Mouse (Mus musculus) forebrain, embryonic 11.5 days (tissue): ENCODE data around the gene Rbpms2. TPM values are rescaled to one million over a fixed set of nuclear protein-coding genes. Genes with fewer than 3 reads are reported as not detected.
"Not testable (repeated sequence)": the region's sequence is repeated elsewhere in the genome, so short reads cannot be mapped to it uniquely, and the experiment has no call there.

Experiments used
- ATAC-seq: fragments of 200-750 bp; cut with Nextera tagmentation; replicated peaks from 2 replicates; pipeline ENCODE4 v1.8.0; 2017; ENCODE audit warnings: moderate TSS enrichment; ENCODE audit not compliant: low FRiP score
- DNase-seq: peaks from one replicate; pipeline ENCODE4 v3.0.0-alpha.2; 2017; ENCODE audit warnings: low spot score
- H3K27ac ChIP-seq: fragments of 300-500 bp; sonication (generic); 2 replicates; pipeline ENCODE4 v1.5.1; 2014; ENCODE audit warnings: low read depth, low read length
- H3K27me3 ChIP-seq: fragments of 300-500 bp; sonication (generic); 2 replicates; pipeline ENCODE4 v1.6.1; 2014; ENCODE audit warnings: mild to moderate bottlenecking, low read length, mixed read lengths; ENCODE audit not compliant: control insufficient read depth, insufficient read depth
- H3K36me3 ChIP-seq: fragments of 300-500 bp; sonication (generic); 2 replicates; pipeline ENCODE4 v1.6.1; 2014; ENCODE audit warnings: mild to moderate bottlenecking, low read length, moderate library complexity, mixed read lengths; ENCODE audit not compliant: control insufficient read depth, insufficient read depth
- H3K4me1 ChIP-seq: fragments of 300-500 bp; sonication (generic); replicated peaks from 2 replicates; pipeline ENCODE4 v1.6.1; 2014; ENCODE audit warnings: low read length, mixed read lengths; ENCODE audit not compliant: control insufficient read depth, insufficient read depth
- H3K4me2 ChIP-seq: fragments of 300-500 bp; sonication (generic); 2 replicates; pipeline ENCODE4 v1.6.1; 2014; ENCODE audit warnings: low read depth, mild to moderate bottlenecking, low read length, moderate library complexity, mixed read lengths; ENCODE audit not compliant: severe bottlenecking
- H3K4me3 ChIP-seq: fragments of 300-500 bp; sonication (generic); 2 replicates; pipeline ENCODE4 v1.5.1; 2014; ENCODE audit warnings: low read depth, low read length
- H3K9ac ChIP-seq: fragments of 300-500 bp; sonication (generic); 2 replicates; pipeline ENCODE4 v1.6.1; 2014; ENCODE audit warnings: low read length
- H3K9me3 ChIP-seq: fragments of 300-500 bp; sonication (generic); 2 replicates; pipeline ENCODE4 v1.6.1; 2016; ENCODE audit warnings: low read length, mixed read lengths; ENCODE audit not compliant: control insufficient read depth
- WGBS: fragments of 180-500 bp; shearing (Covaris S2); extraction: QIAGEN DNeasy Blood & Tissue Kit; methylation state at CpG from one replicate; pipeline ENCODE4 v1.1.7; 2014; 5-methylcytosine and 5-hydroxymethylcytosine counted together
- polyA plus RNA-seq: library from polyadenylated mRNA; unstranded; fragments of >200 nt; fragmentation: Nextera tagmentation; extraction: Ambion mirVana; gene quantifications from 2 replicates; pipeline ENCODE4 v1.2.1, GENCODE M21; 2014

Gene Rbpms2
- polyA plus RNA-seq, 1 experiment from 2014 or later = 20.3 TPM

DNA sequence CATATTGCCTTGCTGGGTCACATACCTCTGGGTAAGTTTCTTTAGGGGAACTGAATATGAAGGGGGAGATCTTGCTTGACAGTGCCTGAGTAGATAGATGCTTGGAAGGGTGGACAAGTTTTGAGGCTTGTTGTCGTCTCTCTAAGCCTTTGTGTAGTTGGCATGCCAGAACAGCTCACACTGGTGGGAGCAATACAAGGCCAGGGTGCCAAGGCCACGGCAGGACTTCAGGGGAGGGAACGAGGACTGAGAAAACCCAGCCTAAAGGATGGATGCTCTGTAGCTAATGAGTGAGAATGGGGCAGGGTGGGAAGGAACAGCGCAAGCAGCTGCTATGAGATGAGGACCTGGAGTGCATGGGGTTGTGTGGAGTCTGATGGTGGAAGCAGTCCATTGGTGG, 15.5 kb downstream of the Rbpms2 start:
- no peak for ATAC-seq
- no peak overlapping the region for H3K4me3 ChIP-seq
- no peaks in the 10 kb centered on the region for H3K9me3 ChIP-seq
- 87% methylated on average over 4 of the region's 4 CpGs for WGBS
- H3K4me1 ChIP-seq = peaks cover 8% of the 10 kb centered on the region
- no peaks in the 10 kb centered on the region for H3K27me3 ChIP-seq
- DNase-seq = no peak
- H3K27ac ChIP-seq = no peak overlapping the region
- H3K36me3 ChIP-seq = no peaks in the 10 kb centered on the region
- H3K4me2 ChIP-seq = no peak overlapping the region
- no peak overlapping the region for H3K9ac ChIP-seq

DNA sequence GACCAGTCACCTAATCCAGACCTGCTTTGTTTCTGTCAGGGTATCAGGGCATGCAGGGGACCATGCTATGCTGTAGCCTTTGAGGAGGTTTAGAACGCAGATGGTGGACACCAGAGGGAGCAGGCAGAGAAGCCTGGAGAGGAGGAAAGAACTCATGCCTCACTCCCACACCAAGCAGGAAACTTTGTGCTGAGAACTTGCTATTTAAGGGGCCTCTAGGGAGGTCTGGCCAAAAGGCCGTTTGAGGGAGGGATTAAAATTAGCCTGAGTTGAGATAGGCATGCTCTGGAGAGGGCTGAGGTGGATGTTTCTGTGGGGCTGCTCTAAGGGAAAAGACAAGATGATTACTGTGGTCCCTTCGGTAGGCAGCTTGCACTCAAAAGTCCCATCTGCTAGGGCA, 16.5 kb downstream of the Rbpms2 start:
- Histone ChIP-seq H3K4me3 (no peak overlapping the region), H3K27me3 (no peaks in the 10 kb centered on the region), H3K27ac (no peak overlapping the region), H3K9me3 (no peaks in the 10 kb centered on the region), H3K4me2 (no peak overlapping the region), H3K9ac (no peak overlapping the region), H3K4me1 (peaks cover 4% of the 10 kb centered on the region; the same call in 1 of the 2 replicates), H3K36me3 (no peaks in the 10 kb centered on the region)
- DNase-seq (no peak), ATAC-seq (no peak)
- WGBS = 56% methylated on average over 3 of the region's 3 CpGs

DNA sequence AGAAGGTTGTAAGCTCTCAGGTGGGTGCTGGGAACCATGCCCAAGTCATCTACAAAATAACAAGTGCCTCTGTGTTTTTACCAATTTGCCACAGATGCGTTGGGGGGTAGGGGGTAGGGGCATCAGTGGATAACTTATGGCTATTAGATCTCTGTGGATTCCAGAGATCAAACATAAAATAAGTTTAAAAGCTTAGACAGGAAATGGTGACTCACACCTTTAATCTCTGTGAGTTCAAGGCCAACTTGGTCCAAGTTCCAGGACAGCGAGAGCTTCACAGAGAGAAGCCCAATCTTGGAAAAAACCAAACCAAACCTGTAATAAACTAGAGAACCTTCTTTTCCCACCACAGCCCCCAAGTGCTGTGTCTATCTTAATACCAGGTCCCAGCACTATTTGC, 17.3 kb downstream of the Rbpms2 start:
- H3K9ac ChIP-seq = no peak overlapping the region
- peaks cover under 1% of the 10 kb centered on the region; the same call in 1 of the 2 replicates for H3K4me1 ChIP-seq
- no peak overlapping the region for H3K27ac ChIP-seq
- DNase-seq (no peak), ATAC-seq (no peak)
- H3K27me3 ChIP-seq = no peaks in the 10 kb centered on the region
- H3K9me3 ChIP-seq = no peaks in the 10 kb centered on the region
- no peaks in the 10 kb centered on the region for H3K36me3 ChIP-seq
- WGBS = 94% methylated on average over 2 of the region's 2 CpGs
- no peak overlapping the region for H3K4me3 ChIP-seq
- H3K4me2 ChIP-seq = no peak overlapping the region

DNA sequence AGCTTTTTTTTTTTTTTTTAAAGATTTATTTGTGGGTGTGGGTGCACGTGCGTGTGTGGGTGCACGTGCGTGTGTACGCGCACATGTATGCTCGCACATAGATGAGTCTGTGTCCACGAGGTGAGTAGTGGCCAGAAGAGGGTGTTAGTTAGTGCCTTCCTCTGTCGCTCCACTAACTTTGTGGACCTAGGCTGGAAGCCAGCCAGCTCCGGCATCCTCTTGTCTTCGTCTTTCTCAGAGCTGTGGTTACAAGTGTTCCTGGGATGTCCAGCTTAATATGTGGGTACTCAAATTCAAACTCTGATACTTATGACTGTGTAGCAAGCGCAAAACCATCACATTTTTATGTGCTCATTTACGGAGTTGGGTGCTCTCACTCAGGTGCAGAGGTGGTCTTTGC, 19.3 kb downstream of the Rbpms2 start:
- DNase-seq = no peak
- Histone ChIP-seq H3K9me3 (no peaks in the 10 kb centered on the region), H3K27me3 (no peaks in the 10 kb centered on the region), H3K27ac (no peak overlapping the region), H3K4me1 (no peaks in the 10 kb centered on the region), H3K4me2 (no peak overlapping the region), H3K36me3 (no peaks in the 10 kb centered on the region), H3K9ac (no peak overlapping the region), H3K4me3 (no peak overlapping the region)
- no peak for ATAC-seq
- 94% methylated on average over 13 of the region's 13 CpGs for whole genome bisulfite sequencing

DNA sequence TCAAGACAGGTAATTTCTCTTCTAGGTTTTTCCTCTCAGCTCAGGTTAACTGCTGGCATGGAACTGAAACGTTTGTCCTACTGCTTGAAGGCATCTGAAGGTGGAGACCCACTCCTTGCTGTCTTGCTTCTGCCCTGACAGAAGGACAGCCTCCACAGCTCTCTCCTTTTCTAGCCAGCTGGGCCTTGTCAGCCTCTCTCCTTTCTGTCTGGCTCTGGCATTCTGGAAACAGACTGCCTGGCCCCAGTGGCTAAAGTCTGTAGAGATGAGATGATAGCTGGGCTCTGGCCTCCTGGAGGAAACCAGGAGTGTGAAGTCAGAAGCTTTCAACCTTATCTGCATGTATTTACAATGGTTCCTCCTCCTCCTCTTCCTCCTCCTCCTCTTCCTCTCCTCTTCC, 20.5 kb downstream of the Rbpms2 start:
- no peak overlapping the region for H3K9ac ChIP-seq
- no peak for DNase-seq
- H3K9me3 ChIP-seq = no peaks in the 10 kb centered on the region
- ATAC-seq = no peak
- H3K27ac ChIP-seq = no peak overlapping the region
- 74% methylated on average over 1 of the region's 1 CpGs for WGBS
- H3K36me3 ChIP-seq = no peaks in the 10 kb centered on the region
- no peak overlapping the region for H3K4me2 ChIP-seq
- no peaks in the 10 kb centered on the region for H3K27me3 ChIP-seq
- no peak overlapping the region for H3K4me3 ChIP-seq
- no peaks in the 10 kb centered on the region for H3K4me1 ChIP-seq

DNA sequence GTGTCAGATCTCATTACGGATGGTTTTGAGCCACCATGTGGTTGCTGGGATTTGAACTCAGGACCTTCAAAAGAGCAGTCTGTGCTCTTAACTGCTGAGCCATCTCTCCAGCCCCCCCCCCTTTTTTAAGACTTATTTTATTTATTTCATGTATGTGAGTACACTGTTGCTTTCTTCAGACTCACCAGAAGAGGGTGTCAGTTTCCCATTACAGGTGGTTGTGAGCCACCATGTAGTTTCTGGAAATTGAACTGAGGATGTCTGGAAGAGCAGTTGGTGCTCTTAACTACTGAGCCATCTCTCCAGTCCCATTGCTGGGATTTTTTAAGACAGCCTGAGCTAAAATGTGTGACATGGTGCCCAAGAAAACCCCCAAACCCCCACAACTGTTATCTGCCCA, 22.5 kb downstream of the Rbpms2 start:
- H3K4me1 ChIP-seq, H3K4me3 ChIP-seq, H3K4me2 ChIP-seq, ATAC-seq, H3K27ac ChIP-seq, H3K9me3 ChIP-seq, H3K9ac ChIP-seq, DNase-seq, H3K27me3 ChIP-seq, H3K36me3 ChIP-seq: not testable (repeated sequence)
- WGBS = 87% methylated on average over 1 of the region's 1 CpGs

DNA sequence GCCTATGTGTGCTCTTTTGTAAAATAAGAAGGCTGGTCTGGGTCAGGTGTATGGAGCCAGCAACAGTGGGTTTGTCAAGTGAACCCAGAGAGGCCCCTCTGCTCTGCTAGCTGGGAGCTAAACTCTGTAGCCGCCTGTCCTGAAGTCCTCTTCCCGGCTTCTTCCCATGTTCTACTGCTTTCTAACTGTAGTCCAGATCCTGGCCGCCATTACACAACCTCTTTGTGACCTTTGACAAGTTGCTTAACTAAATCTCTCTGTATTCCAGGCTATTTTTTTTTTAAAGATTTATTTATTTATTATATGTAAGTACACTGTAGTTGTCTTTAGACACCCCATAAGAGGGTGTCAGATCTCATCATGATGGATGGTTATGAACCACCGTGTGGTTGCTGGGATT, 24.3 kb downstream of the Rbpms2 start:
- Histone ChIP-seq H3K9ac (no peak overlapping the region), H3K36me3 (no peaks in the 10 kb centered on the region), H3K27ac (no peak overlapping the region), H3K4me2 (no peak overlapping the region), H3K4me3 (no peak overlapping the region), H3K27me3 (no peaks in the 10 kb centered on the region), H3K4me1 (no peaks in the 10 kb centered on the region), H3K9me3 (no peaks in the 10 kb centered on the region)
- ATAC-seq (no peak), DNase-seq (no peak)
- WGBS = 92% methylated on average over 4 of the region's 4 CpGs

DNA sequence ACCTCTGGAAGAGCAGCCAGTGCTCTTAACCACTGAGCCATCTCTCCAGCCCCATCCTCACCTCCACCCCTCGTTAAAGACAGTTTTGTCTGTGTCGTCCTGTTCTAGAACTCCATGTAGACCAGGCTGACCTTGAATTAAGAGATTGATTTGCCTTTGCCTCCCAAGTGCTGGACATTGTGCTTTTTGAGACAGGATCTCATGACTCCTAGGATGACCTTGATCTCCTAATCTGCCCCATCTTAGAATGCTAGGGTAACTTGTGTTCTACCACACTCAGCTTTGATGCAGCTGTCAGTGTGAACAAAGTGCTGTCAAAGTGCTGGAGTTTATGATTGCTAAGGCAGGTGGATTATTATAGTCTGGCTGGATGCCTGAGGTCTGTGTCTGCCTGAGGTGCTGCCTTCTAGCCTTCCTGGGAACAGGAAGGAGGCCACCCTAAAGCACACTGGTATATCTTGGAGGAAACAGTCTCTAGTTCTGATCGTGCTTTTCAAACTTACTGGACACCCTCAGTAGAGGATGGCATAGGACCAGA, 25.3 kb downstream of the Rbpms2 start:
- Histone ChIP-seq H3K9me3 (no peaks in the 10 kb centered on the region), H3K4me3 (no peak overlapping the region), H3K9ac (no peak overlapping the region), H3K4me1 (no peaks in the 10 kb centered on the region), H3K27ac (no peak overlapping the region), H3K4me2 (no peak overlapping the region), H3K36me3 (no peaks in the 10 kb centered on the region), H3K27me3 (no peaks in the 10 kb centered on the region)
- WGBS = 93% methylated on average over 3 of the region's 3 CpGs
- ATAC-seq = no peak
- DNase-seq = no peak

DNA sequence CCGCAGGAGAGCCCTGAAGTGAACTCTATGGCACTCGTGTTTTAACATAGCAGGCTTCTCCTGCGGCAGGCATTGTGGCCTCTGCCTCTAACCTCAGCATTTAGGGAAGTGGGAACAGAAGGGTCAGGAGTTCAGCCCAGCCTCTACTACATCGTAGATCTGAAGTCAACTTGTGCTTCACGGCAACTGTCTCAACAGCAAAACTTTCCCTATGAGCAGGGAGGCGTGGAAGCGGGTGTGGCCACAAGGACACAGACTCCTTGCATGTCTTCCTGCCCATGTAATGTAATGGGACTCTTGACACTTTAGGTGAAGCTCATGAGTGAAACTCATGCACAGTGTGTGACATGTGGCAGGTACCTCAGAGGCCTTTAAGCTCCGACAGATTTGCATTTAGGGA, 26.1 kb downstream of the Rbpms2 start:
- DNase-seq (no peak), ATAC-seq (no peak)
- Histone ChIP-seq H3K4me3 (no peak overlapping the region), H3K4me1 (no peaks in the 10 kb centered on the region), H3K9me3 (no peaks in the 10 kb centered on the region), H3K27me3 (no peaks in the 10 kb centered on the region), H3K4me2 (no peak overlapping the region), H3K36me3 (no peaks in the 10 kb centered on the region), H3K9ac (no peak overlapping the region), H3K27ac (no peak overlapping the region)
- WGBS = 87% methylated on average over 8 of the region's 8 CpGs
